In the genomic region with DNA sequence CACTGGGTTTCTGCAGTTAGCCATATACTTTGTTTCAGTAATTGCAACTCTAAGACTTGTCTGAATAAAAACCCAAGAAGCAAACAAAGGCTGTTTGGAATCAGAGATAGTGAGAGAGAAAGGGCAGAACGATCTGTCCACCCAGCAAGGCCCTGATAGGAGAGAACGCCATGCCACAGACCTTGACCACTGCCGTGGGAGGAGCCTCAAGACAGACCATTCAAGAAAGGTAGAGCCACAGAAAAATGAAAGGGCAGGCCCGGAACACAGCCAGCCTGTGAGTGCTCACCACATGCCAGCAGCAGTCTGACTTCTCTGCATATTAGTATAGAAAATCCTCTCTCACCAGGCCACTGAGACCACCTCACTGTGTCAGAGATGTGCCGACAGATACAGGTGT, we compare ENCODE assay signal across 20 mouse cellular contexts.
"Had no signal": no experiment of that assay in that cellular context is flagged by ENCODE, and none has a peak within 500 bp of the region (broad histone marks: within the 10 kb centered on the region; RNA-seq: fewer than 3 reads in every experiment).

No protein-coding gene starts in this region.

- H3K27ac ChIP-seq: kidney, embryonic 15.5 days; limb, embryonic 12.5 days; limb, embryonic 15.5 days; liver, embryonic 14.5 days; midbrain, embryonic 10.5 days; midbrain, embryonic 13.5 days; neural tube, embryonic 13.5 days had no signal

- H3K36me3 ChIP-seq: kidney, embryonic 15.5 days; midbrain, embryonic 13.5 days had no signal

- H3K9me3 ChIP-seq: kidney, embryonic 15.5 days; limb, embryonic 12.5 days; limb, embryonic 15.5 days; megakaryocyte, embryonic 14.5 days; midbrain, embryonic 13.5 days; neural tube, embryonic 13.5 days had no signal

- H3K4me2 ChIP-seq: kidney, embryonic 15.5 days; limb, embryonic 12.5 days; limb, embryonic 15.5 days; liver, embryonic 11.5 days; lung, embryonic 14.5 days; midbrain, embryonic 13.5 days; neural tube, embryonic 13.5 days had no signal

- H3K27me3 ChIP-seq: kidney, embryonic 15.5 days; limb, embryonic 12.5 days; limb, embryonic 15.5 days; megakaryocyte, embryonic 14.5 days; neural tube, embryonic 13.5 days had no signal

- H3K4me3 ChIP-seq: kidney, embryonic 15.5 days; limb, embryonic 12.5 days; limb, embryonic 15.5 days; megakaryocyte, embryonic 14.5 days; midbrain, embryonic 10.5 days; midbrain, embryonic 13.5 days; myocyte; neural tube, embryonic 13.5 days had no signal

- H3K9ac ChIP-seq: kidney, embryonic 15.5 days; limb, embryonic 12.5 days; limb, embryonic 15.5 days; liver, embryonic 14.5 days; liver, postnatal 0 days; lung, embryonic 14.5 days; midbrain, embryonic 13.5 days; neural tube, embryonic 13.5 days had no signal

- DNase-seq: kidney, adult 8-10 months; kidney, postnatal 10 days; kidney, postnatal 36 days; left cerebral cortex, postnatal 4 days; liver, postnatal 0 days; lung, embryonic 14.5 days; lung, postnatal 36 days; thymus, postnatal 25 days had no signal

- ATAC-seq: liver, postnatal 0 days; lung, postnatal 0 days; midbrain, embryonic 13.5 days; midbrain, embryonic 16.5 days had no signal
